Mouse (Mus musculus): ENCODE data around the gene Cep72.
"Not testable (repeated sequence)": the region's sequence is repeated elsewhere in the genome, so short reads cannot be mapped to it uniquely, and the experiment has no call there.

Gene Cep72

GRCm38 (mm10) chr13:74030691-74031090 is 31.4 kb downstream of the Cep72 start:
- no peak for DNase-seq (ENCODE audit: low read depth)

GRCm38 (mm10) chr13:74029013-74029412 is 33.1 kb downstream of the Cep72 start:
- no peak for DNase-seq (ENCODE audit: low read depth)

- no peak for DNase-seq (ENCODE audit: low read depth)
Measured at GRCm38 (mm10) chr13:74028116-74028515, 34.0 kb downstream of the Cep72 start.

DNA sequence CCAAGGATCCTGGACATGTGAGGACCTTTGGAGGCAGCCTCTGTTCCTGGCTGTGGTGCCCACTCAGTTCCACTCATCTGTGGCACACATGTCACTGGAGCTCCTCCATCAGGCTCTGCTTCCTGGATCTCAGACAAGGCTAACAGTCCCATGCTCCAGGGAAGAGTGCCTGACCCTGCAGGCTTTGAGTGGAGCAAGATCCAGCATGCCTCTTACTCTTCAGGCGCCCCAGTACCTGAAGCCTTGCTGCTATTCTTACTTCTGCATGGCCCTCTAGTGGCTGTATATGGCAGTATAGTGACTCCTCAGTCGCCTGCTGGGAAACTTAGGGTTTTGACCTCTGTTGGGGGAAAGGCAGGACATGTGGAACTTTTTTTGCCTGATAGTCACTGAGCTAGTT is 35.9 kb downstream of the Cep72 start:
- DNase-seq (ENCODE audit: low read depth), result no peak

DNA sequence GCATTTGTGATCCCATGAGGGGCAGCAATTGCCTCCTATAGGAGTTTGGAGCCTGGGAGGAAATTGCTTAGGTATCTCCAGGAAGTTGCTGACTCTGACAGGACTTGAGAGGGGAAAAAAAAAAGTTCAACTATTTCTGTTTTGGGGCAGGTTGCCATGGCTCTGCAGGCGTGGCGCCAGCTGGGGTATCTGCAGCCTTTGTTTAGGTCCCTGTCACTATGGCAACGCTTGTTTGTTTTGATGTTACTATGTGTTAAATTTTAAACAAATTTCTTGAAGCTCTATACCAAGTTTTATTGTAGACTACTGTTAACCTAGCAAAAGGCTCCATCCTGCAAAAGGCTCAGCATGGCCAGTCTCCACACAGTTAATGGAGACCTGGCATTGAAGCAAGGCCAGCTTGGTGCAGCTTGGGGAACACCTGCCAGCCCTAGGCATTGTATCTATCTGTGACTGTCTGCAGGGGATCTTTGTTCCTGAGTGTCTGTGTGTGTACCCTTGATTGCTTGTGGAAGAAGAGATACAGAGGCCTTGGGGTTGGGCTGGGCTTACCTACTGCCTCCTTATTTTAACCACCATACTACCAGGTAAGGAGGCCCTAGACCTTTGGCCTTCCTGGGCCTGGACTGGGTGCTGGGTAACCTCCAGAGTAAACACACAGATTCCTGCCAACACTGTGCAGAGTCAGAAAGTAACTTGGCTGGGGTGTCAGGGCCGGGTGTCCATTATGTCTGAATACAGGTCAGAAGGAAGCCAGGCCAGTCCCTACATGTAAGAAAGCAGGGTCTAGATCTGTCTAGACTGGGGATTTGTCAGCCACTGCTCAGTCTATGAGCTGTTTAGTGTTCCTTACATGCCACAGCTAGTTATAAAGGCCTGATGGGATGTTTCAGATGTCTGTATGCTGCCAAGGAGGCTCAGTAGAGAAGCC is 36.7 kb downstream of the Cep72 start:
- no peak for DNase-seq (ENCODE audit: low read depth)

DNA sequence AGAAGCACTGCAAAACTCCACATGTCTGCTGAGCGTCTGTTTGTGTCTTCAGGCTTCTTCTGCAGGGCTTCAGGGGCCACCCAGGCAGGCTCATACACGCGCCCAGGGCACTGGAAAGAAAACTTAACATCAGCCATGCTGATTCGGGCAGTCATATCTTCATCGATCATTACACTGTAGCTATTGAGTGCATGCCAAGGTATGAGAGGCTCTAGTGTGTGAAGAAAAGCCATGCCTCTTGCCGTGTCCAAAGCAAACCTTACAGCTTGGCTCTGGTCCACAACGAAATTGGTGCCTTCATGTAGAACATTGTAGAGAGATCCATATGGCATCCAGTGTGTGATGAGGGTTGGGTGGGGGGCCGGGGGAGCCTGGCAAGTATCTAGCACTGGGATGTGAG is 43.1 kb downstream of the Cep72 start:
- not testable (repeated sequence) for DNase-seq (ENCODE audit: low read depth)

GRCm38 (mm10) chr13:74017426-74017825 is 44.7 kb downstream of the Cep72 start:
- no peak for DNase-seq (ENCODE audit: low read depth)

- DNase-seq (ENCODE audit: low read depth), result no peak
Measured at GRCm38 (mm10) chr13:74015908-74016307, 46.2 kb downstream of the Cep72 start.

DNA sequence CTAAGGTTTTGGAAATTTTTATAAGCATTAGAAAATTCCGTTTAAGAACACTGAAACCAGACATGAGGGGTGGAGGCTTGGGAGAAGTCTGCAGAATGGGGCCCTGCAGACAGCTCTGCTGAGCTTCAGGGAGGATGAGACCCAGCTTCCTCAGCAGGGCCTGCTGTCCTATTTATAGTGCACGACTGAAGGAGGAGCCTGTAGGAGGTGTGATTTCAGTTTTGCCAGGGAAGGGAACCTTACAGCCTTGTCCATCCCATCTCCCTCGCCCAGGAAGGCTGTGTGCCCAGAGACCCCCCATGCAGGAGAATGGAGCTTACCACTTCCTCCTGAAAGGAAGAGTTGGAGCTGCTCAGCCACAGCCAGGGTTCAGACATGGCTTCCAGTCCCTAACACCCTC is 51.4 kb downstream of the Cep72 start:
- no peak for DNase-seq (ENCODE audit: low read depth)

GRCm38 (mm10) chr13:74009791-74010614 is 52.1 kb downstream of the Cep72 start:
- DNase-seq (ENCODE audit: low read depth), result no peak

GRCm38 (mm10) chr13:74008948-74009718 is 53.0 kb downstream of the Cep72 start, which contains the start of gene Tppp:
Gene Tppp (plus strand): TSS chr13:74009407.
- DNase-seq (ENCODE audit: low read depth), result peak; percentile 82

DNA sequence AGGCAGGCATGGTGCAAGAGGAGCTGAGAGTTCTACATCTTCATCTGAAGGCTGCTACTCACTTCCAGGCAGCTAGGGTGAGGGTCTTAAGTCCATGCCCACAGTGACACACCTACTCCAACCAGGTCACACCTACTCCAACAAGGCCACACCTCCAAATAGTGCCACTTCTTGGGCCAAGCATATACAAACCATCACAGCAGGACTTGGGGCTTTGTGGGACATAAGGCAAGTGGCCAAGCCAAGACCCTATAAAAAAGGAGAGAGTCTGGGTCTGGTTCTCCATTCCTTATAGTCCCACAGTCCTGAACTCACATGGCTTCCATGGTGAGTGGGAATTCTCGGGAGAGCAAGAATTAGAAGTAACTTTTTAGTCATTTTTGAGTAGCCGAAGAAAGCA is 53.9 kb downstream of the Cep72 start:
- not testable (repeated sequence) for DNase-seq (ENCODE audit: low read depth)

- DNase-seq (ENCODE audit: low read depth), result not testable (repeated sequence)
Measured at GRCm38 (mm10) chr13:74006881-74007280, 55.2 kb downstream of the Cep72 start.

DNA sequence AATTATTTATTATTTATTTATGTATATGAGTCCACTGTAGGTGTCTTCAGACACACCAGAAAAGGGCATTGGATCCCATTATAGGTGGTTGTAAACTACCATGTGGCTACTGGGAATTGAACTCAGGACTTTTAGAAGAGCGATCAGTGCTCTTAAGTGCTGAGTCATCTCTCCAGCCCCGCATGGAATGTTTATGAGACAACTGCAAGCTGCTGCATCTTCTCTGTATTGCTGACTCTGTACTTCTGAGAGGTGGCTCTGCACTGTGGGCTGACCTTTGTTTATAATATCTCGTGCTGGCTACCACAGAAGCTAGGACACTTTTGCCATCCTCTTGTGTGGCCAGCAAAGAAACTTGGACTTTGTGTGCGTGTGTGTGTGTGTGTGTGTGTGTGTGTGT is 60.6 kb downstream of the Cep72 start:
- DNase-seq (ENCODE audit: low read depth), result no peak

GRCm38 (mm10) chr13:74000961-74001360 is 61.1 kb downstream of the Cep72 start:
- DNase-seq (ENCODE audit: low read depth), result no peak

DNA sequence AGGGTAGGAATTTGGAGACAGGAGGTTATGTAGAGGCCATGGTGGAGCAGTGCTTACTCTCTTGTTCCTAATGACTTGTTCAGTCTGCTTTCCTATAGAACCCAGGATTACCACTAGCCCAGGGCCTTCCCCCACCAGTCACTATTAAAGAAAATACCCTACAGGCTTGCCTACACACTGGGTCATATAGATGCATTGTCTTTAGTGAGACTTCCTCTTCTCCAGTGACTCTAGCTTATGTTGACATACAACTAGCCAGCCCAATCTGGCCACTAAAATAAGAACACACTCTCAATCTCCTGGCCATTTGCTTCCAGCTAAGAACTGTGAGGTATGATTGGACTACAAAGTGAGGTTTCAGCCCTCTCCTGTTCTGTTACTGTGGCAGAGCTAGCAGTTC is 61.6 kb downstream of the Cep72 start:
- DNase-seq (ENCODE audit: low read depth), result no peak

GRCm38 (mm10) chr13:73996456-73996855 is 65.6 kb downstream of the Cep72 start:
- no peak for DNase-seq (ENCODE audit: low read depth)

DNA sequence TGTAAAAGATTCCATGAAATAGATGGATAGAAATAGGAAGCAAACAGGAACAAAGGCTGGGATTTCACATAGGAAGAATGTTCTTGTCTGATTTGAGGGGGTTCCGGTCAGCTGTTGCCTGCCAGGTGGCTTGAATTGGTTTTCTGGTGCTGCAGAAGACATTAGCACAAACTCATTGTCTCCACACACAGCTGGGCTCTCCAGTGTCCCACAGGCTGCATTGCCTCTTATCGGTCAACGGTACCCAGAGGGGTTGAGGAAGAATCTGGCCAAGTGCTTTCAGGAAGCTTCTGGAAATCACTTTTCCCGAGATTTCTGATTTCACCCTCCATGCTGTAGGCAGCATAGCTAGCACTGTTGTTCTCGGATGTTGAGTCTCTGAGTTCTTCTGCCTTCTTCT is 70.8 kb downstream of the Cep72 start:
- no peak for DNase-seq (ENCODE audit: low read depth)

- no peak for DNase-seq (ENCODE audit: low read depth)
Measured at GRCm38 (mm10) chr13:73990761-73991160, 71.3 kb downstream of the Cep72 start.

DNA sequence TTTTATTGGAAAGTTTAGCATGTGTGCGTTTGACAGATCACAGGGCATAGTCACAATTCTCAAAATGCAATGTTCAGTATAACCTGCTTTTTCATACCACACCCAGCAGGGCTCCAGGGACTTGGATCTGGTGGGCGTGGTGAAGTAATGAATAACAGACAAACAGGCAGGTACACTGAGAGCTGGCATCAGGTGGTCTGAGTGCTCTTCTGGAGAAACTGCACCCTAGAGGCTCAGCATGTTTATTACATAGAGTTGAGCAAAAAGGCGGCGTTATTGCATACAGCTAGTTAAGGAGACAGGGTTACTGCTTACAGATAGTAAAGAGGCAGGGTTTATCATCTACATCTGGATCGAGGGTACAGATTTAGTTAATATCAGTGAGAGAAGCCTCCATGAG is 71.8 kb downstream of the Cep72 start:
- no peak for DNase-seq (ENCODE audit: low read depth)

All from c-Kit-positive CD71-negative TER-119-negative erythroid progenitor cells, embryonic 14.5 days (primary cell).